Mouse (Mus musculus) layer of hippocampus, postnatal 10 days (tissue): ENCODE data around the gene Timm44. TPM values are rescaled to one million over a fixed set of nuclear protein-coding genes. Genes with fewer than 3 reads are reported as not detected.

Source experiments
- DNase-seq, 2 experiments: peaks; one replicate each; pipeline ENCODE4 v3.0.0; 2021; ENCODE audit warnings: low spot score in 2 of 2
- long read RNA-seq: library from polyadenylated mRNA; stranded (forward); transcript quantifications from one replicate; pipeline ENCODE4 v2.0.0, GENCODE M21; 2023
- total RNA-seq, 2 experiments: library from RNA; stranded (reverse); gene quantifications; 2 replicates each; pipeline ENCODE4 v1.2.3; 2021

Timm44 gene
- 10 to 100 TPM; 70.8 to 77.2 TPM for total RNA-seq
- long read RNA-seq, transcript Timm44-201 (13 exons, 1,790 nt), result major isoform, 37 of 83 reads
- long read RNA-seq, partial matches to known transcripts, result 28 of 83 reads
- long read RNA-seq, other reads (novel, unspliced or antisense), result 14 of 83 reads

DNA sequence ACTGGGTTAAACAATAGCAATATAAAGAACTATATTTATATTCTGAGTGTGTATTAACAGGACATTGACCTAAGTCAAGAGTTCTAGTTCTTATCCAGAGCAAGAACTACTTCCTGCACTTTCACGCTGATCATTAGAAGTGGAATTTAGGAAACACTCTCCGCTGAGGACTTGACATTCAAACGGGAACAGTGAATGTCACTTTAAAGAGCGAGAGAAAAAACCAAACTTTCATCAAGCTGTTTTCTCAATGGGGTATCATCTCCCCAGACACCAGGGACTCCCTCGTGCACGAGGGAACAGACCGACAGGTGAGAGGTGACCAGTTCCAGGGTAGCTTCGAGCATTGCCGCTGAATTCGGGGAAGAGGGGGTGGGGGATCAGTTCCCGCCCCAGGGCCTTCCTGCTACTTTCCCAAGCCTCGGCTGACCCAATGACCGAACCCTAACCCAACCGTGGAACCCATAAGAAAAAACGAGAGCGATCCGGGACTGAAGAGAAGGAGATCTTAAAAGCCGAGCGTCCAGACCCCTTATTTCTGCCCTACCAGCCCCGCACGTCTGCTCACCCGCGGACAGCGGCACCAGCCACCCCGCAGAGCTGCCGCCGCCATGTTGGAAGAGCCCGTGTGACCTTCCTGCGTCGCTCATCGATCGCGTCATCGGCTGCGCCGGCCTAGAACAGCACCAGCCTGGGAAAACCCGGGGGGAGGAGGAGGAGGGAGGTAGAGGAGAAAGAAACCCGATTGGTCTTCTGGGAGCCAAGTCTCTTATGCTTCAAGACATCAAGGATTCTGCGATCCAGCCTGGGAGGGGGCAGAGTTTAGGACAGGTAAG, at the start of gene Timm44:
Timm44 (minus strand) TSS at position 639 of the 836 bp plus-strand sequence.
- peak; percentile 95 for DNase-seq

- DNase-seq, result peak; percentile 98 to 99
Measured at GRCm38 (mm10) chr8:4324983-4325750, 49.5 kb upstream of the Timm44 start, which contains the start of the genes Ccl25 and Elavl1. Ccl25 (plus strand) TSS chr8:4325210. Elavl1 (minus strand) TSS chr8:4325413.

DNA sequence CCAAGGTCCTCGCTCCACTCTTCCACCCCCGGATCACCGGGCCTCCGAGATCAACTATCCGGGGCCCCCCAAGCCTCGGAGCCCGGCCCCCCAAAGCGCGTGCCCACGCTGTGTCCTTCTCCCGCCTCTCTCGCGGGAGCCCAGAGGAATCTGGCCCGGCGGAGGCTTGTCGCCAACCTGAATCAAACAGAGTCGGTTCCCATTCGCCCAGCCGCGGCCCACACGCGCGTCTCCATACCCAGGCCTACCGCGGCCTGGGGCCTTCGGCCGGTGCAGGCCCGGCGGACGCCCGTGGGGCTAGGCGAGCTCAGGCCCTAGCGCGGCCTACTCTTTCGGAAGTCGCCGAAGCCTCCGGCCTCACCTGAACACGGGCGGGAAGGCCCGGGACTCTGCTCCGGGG, 48.8 kb upstream of the Timm44 start:
- DNase-seq, result peak in 1 of 2 experiments; percentile 58

DNA sequence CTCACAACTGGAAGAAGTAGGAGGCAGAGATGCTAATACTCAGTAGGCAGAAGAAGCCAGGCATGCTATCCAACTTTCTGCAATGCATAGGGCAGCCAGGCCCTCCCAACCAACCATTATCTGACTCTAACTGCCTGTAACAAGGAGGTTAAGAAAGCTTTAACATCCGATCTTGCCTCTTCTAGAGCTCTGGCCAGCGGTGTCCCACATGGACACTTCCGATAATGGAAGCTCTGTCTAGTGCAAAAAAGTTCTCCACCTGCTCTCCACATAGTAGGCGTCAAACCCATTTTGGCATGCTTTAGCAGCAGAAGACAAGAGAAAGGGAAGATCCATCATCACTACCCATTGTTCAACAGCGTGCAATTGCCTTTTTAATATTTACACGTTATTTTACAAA, 48.2 kb upstream of the Timm44 start:
- DNase-seq, result no peak

DNA sequence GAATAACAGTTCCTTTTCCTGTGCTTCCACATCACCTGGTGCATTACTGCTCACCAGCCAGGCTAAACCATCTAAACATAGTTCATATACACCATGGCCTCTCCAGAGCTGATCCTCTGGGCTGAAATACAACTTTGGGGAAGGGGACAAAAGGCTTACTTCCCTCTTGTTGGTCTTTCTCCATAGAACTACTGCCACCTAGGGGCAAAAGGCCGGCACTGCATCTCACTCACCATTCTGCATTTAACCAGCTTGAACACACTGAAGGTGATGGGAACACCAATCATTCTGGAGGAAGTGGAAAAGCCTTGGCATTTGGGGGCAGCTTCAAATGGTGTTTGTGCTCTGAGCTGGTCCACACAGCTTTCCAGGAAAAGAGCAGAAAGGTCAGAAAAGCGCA, 46.8 kb upstream of the Timm44 start:
- DNase-seq, result peak; percentile 89 to 93

- no peak for DNase-seq
Measured at GRCm38 (mm10) chr8:4321031-4321430, 45.3 kb upstream of the Timm44 start.

- no peak for DNase-seq
Measured at GRCm38 (mm10) chr8:4320404-4320803, 44.7 kb upstream of the Timm44 start.

DNA sequence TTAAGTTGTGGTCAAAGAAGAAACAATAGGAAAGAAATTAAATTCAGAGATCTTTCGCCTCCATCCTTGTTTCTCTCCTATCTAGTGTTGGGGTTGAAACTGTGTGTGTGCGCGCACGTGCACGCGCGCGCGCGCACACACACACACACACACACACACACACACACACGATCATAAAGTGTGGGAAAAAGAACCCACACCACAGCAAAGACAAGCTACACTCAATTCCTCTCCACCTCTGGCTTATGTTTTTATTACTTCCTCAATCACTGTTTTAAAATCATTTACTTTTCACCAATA, 43.8 kb upstream of the Timm44 start:
- no peak for DNase-seq

- DNase-seq, result no peak
Measured at GRCm38 (mm10) chr8:4318796-4319572, 43.3 kb upstream of the Timm44 start.

DNA sequence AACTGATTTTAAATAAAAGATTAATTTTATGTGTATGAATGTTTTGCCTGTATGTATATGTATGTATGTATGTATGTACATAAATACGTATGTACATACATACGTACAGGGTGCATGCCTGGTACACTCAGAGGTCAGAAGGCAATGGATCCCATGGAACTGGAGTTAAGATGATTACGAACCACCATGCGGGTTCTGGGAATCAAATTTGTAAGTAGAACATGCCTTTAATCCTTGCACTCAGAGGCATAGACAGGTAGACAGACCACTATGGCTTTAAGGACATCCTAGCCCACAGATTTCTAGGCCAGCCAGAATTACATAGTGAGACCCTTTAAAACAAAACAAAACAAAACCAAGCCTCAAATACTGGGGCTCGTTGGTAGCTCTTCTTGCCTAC, 42.4 kb upstream of the Timm44 start:
- no peak for DNase-seq

- no peak for DNase-seq
Measured at GRCm38 (mm10) chr8:4314852-4315251, 39.1 kb upstream of the Timm44 start.

GRCm38 (mm10) chr8:4313254-4314124, 37.8 kb upstream of the Timm44 start:
- no peak for DNase-seq

- no peak for DNase-seq
Measured at GRCm38 (mm10) chr8:4312104-4312503, 36.4 kb upstream of the Timm44 start.

DNA sequence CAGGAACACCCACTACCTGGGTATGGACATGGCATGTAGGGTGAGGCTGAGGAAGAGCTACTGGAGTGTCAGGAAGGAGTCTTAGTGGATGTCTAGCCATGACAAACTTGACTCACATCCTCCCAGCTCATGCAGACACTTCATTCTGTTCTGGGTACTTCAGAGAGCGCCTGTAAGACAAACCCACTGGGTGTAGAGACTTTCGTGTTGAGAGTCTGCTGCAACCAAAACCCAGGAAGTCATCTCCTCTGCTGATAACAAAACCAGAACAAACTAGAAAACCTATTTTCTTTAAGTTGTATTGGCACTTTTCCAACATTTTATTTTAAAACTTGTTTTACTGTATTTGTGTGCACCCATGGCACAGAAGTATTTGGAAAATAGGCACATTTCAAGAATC, 30.1 kb upstream of the Timm44 start:
- no peak for DNase-seq

DNA sequence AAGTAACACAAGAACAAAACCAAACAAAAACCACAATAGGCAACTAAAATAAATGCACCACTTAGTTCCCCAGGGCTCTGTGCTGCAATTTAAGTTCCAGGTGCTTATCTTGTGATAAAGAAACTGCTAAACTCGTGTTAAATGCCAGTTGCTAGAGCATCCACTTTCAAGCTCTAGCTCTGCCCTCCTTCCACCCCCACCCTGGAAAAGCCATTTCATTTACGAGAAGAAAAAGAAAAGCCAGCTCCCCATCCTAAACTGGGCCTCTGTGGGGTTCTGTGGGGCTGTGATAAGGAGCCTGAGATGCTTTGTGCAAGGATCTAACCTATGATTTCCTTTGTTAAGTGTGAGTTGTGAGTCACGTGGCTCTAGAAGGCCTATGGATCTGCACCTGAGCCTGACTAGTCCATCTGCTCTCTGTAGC, 28.4 kb upstream of the Timm44 start:
- no peak for DNase-seq

- no peak for DNase-seq
Measured at GRCm38 (mm10) chr8:4297822-4298221, 22.1 kb upstream of the Timm44 start.

DNA sequence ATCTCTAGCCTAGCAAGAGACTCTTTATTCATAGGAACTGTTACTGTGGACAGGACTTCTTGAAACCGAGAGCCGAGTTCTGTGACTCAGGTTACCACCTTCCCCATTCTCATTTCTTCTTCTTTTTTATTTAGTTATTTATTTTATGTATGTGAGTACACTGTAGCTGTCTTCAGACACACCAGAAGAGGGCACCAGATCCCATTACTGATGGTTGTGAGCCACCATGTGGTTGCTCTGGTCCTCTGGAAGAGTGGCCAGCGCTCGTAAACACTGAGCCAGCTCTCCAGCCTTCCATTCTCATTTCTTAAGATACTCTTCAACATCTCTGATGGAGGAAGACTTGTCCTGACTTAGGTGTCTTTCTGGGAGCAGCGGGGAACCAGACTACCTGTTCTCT, 17.0 kb upstream of the Timm44 start:
- DNase-seq, result no peak

DNA sequence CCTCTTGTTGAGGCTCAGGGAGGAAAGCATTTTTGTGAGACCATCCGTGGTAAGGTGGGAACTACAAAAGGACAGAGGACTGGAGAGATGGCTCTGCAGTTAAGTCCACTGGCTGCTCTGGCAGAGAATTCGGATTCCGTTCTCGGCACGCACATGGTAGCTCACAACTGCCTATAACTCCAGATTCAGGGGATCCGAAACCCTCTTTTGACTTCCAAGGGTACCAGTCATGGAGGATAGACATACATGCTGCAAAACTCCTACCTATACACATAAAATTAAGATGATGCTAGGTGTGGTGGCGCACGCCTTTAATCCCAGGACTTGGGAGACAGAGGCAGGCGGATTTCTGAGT, 375 bp upstream of the Timm44 start:
- no peak for DNase-seq

GRCm38 (mm10) chr8:4269609-4270008, 6.1 kb downstream of the Timm44 start:
- DNase-seq, result no peak

DNA sequence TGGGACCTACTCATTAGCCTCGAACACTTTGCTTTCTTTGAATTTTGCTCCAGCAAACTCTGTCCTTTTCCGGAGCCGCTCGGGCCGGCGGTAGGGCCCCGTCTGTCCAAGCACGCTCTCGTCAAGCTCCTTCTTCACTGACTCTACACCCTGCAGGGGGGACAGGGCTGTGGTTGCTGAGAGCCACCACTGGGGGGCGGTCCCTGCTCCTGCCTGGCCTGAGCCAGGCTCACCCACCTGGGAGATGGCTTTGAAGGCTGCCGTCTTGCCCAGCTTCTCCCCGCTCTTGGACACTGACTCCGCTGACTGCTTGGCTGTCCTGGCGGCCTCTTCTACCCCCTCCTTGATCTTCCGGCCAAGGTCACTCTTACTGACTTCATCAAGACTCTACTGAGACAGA, 8.1 kb downstream of the Timm44 start:
- peak in 1 of 2 experiments; percentile 45 for DNase-seq
